Mouse (Mus musculus): ENCODE results near the gene Lyg2.

The Lyg2 gene

DNA sequence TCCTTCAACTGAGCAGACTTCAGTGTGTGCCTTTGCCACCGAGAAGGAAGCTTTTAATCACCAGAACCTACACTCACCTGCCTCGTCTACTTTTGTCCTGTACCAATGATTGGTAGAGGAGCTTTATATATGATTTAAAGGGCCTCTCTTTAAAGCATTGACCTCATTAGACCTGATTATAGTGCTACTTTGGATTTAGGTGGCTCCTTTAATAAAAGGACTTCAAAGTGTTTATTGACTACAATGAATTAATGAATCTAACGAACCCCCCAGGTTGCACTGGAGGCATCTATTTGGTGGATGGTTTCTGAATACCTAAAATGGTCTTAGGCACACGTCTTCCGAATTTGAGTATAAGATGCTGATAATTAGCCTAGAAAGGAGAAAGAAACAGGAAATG, at the start of gene Lyg2:
Gene Lyg2 (minus strand): TSS at position 101 of the 400 bp plus-strand sequence.
- no peak for DNase-seq

DNA sequence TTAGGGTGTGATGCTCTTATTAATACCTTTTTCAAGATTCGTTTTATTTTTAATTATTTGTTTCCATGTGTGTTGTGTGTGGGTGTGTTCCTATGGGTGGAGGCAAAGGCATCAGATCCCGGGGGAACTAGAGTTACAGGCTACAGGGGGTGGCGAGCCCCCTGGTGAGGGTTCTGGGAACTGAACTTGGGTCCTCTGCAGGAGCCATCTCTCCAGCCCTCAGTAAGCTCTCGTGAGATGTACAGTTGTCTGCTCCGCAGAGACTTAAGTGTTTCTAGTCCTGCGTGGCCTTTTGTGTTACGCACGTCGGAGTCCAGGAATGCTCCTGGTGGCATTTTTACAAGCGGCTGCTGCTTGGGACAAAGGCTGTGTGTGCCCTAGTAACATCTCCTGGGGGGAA, 49.3 kb upstream of the Lyg2 start:
- no peak for DNase-seq

DNA sequence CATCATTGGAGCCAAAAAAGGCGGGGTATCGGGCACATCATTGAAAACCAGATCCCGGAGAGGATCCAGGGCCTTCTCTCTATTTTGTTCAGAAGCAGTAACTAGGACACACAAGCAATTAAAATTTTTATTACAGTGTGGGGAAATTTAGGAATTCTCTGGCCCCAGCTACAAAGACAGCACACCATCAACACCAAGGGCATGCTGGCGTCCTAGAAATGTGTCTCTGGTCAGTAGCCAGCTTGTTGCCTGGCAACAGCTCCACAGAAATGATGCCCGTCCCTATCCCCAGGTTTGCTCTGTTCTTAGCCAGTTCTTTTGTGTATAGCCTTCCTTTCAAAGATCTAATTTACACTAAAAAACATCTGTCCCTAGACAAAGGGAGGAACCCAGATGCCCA, 43.2 kb upstream of the Lyg2 start:
- DNase-seq, result peak; percentile 21 to 23

DNA sequence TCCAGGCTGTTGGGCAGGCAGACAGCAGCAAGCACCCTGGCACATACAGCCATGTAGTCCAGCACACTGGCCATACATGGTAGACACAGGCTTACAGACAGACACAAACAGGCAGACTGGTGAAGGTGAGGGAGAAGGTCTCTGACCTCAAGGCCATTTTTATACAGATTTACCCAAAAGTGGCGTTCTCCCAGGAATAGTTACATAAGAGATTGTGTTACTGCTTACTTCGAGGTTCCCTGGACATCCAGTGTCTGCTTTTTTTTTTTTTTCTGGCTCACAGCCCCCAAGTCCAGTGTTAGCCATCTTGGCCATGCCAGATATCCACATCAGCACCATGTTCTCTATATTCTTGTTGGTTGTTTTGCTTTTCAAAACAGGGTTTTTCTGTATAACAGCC, 42.2 kb upstream of the Lyg2 start:
- DNase-seq, result no peak

DNA sequence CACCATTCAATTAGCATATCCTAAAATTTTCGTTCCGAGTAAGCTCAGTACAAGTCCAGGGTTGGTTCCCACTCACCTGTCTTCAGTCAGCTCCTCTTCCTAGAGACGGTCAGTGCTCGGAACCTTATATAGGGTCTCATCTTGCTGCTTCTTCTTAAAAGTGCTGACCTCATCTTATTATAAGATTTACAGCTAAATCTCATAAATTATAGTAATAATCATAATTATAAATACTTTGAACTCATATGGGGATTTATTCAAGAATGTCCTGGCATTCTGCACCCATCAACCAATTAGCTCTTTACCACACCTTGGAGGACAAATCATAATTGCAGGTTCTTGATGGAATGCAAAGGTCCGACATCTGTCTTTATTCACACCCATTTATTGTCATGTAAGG, 41.4 kb upstream of the Lyg2 start, which contains the start of gene Lyg1:
Gene Lyg1 (minus strand): TSS at position 101 of the 400 bp plus-strand sequence.
- DNase-seq, result no peak

DNA sequence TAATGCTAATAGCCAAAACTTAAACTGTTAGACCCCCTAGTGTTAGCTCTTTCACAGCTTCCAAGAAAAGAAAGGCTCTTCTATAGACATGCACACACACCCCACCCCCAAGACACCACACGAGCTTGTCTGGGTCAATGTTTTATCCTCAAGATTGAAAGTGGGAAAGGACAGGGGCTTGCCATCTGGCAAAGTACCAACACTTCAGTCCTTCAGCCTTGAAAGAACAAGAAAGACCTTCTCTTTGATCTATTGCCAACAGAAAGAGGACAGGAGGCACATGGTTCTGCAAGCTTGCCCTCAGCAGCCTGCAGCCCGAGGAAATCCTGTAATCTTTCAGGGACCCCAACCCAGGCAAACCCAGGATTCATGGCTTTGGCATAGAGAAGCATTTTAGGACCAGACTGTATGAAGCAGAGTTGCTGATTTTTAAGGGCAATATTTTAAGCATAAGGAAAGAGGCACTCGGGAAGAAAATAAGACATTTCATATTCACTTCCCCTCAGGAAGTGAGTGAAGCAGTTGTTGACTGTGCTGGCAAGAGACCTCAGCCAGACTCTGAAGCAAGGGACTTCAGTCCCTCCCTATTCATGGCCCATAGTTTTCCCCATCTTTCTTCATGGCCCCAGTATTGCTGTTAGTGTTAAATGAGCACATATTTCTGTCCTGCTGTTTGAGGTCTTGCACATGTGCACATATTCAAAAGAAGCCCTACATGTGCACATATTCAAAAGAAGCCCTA, 40.6 kb upstream of the Lyg2 start:
- no peak for DNase-seq

DNA sequence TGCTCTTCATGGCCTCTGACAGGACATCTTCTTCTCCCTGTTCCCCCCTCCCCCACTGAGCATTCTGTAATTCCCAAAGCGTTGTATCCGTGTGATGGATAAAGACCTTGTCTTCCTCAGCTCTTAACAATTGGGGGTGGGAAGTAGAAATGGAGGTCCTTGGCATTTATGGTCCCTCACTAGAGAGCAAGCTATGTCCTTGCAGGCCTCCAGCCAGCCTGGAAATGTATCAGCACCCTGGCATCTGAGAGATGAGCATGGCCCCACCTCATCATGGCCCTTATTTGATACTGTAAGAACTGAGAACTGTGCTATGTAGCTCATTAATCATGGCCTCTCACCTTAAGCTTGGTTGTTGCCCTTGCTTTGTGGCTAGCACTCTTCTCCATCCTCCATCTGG, 39.0 kb upstream of the Lyg2 start:
- no peak for DNase-seq

DNA sequence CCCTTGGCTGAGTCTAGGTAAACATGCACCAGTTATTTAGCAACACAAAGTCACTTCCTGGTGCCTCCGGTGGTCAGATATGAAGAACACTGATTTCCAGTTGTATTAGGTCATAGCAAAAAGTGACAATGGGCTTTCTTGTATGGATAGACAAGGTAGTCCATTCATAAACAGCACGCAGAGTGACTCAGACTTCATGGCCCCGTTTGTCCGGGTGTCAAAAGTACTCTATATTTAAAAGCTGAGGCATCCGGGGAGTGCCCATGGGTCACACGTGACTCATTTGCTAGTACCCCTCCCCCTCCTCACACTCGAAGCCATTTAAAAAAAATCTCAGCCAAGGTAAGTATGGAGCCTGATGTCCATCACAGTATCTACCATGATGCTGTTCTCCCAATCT, 38.5 kb upstream of the Lyg2 start:
- no peak for DNase-seq

DNA sequence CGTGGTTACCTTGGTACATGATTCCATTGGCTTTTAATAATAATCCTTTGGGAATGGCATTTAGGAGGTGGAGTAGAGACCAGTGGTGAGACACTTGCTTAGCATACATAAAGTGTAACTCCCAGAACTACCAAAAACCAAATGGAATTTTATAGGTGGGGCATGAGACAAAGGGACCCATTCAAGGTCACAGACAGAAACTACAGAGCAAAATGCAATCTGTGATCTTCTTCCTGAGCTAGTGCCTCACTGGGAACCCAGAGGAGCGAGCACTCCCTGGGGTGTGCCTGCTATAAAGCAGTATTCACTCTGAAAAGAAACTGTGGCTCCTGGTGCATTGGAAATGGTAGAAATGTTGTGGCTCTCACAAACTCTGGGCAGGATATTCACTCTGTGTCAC, 32.6 kb upstream of the Lyg2 start:
- DNase-seq, result no peak

DNA sequence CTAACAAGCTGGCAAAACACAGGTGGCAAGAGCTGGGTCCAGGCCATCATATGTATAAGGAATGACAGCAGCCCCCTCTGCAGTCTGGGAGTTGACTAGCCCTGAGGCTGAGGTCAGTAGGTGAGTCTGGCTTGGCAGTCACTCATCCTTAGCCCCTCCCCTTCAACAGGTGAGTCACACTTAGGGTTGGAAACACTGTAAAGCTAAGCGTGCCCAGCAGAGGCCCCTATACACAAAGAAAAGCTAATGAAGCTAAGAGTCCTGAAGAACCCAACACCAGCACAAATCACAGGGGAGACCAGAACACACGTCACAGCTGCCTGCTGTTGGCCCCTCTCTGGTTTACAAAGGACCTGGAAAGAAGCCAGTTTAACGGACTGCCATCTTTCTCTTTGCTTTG, 15.5 kb upstream of the Lyg2 start:
- no peak for DNase-seq

DNA sequence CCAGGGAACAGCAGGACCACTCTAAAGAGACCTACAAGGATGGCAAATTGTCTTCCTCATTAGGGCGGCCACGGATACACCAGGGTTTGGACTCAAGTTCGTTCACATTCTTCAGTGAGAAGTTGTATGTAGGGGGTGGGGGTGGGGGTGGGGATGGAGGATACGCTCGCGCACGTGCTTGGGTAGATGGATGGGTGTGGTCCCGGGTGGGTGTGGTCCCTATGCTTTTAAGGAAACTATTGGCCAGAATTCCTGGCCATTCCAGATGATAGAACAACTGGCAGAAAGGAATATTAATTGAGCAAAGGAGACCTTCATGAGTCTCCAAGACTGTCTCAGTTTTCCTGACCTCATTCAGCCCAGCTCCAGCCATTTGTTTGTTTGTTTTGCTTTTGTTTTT, 9.7 kb upstream of the Lyg2 start:
- no peak for DNase-seq

DNA sequence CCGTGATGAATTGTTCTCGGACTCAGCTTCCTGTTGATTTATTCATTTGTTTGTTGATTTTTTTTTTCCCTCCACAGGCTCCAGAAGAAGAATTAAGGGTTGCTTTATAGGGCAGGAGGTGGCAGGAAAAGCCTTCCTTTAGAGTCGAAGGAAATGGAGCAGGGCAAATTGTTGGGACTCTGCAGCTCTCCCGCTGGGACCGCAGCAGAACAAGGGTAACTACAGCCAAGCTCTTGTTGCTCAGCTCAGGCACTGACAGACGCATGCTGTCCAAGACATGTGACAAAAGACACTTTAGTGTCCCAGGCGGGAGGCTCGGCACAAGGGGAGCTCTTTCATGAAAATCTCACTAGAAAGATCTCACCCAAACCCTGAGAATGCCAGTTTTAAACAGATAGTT, 6.2 kb upstream of the Lyg2 start:
- DNase-seq, result peak; percentile 32 to 42

DNA sequence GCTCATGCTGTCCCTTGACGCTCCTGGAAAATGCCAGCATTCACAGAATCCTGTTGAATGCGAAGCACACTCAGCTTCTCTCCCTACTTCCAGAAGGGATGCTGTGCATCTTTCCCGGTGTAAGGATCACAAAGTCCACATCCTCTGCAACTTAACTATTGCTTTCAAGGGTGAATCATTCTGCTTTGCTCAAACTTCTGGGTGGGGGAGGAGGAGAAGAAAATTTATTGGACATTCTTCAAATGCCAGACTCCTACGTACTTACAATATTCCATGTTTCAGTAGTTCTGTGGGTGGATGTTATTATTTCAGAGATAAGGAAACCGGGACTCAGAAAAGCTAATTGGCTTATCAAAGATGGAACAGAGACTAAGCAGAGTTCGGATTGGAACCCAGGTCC, 1.8 kb upstream of the Lyg2 start:
- no peak for DNase-seq

DNA sequence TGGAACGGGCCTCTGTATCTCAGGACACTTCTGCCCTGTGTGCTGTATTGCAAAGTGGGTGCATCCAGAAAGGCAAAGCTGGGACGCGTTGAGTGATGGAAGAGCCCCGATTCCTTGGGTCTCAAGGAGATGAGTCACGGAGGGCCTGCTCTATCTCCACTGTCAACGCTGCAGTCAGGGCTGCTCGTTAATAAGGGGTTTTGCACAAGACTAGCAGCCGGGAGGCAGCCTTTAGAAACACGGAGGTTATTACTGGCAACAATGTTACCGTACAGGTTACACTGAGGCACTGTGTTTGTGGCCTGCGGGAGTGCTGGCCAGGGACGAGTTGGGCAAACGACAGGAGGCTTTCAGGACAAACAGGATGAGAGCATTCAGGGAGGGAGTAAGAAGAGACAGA, 1.4 kb upstream of the Lyg2 start:
- no peak for DNase-seq

DNA sequence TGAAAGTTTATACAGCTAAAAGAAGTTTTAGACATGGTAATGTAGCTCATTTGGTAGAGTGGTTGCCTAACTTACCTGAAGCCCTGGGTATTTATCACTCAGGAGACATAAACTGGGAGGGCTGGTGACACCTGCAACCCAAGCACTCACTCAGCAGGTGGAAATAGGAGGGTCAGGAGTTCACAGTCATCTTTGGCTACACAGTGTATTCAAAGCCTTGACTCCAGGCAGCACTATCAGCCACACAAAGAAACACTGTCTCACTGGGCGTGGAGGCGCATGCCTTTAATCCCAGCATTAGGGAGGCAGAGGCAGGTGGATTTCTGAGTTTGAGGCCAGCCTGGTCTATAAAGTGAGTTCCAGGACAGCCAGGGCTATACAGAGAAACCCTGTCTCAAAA, 3.5 kb downstream of the Lyg2 start:
- DNase-seq, result no peak

DNA sequence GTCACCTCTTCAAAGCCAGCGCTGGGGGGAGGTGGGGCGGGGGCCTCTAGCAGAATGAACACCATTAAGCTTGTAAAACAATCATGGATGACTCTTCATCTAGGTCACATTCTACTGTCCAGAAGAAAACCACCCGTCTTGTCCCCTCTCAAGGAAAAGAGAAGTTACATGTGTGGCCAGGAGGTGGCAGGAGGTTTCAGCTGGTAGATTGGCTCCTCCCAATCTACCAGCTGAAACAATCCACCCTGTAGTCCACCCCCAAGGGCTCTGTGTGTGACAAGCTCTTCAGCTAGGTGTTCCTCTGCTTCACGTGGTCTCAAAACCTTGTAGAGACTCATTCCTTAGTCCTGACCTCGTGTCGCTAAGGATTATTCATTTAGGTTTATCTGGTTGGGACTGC, 13.1 kb downstream of the Lyg2 start:
- no peak for DNase-seq

DNA sequence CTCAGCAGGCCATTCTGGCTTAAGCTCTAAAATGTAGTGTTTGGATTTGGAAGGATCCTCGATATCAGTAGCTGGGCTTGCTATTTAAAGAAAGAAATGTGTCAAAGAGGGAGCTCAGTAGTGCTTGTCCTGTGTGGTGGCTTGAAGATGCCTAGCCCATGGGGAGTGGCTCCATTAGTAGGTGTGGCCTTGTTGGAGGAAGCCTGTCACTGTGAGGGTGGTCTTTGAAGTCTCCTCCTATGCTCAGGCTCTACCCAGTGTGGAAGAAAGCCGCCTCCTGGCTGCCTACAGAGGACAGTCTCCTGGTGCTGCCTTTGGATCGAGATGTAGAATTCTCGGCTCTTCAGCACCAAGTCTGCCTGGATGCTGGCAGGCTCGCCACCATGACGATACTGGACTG, 16.0 kb downstream of the Lyg2 start:
- no peak for DNase-seq

DNA sequence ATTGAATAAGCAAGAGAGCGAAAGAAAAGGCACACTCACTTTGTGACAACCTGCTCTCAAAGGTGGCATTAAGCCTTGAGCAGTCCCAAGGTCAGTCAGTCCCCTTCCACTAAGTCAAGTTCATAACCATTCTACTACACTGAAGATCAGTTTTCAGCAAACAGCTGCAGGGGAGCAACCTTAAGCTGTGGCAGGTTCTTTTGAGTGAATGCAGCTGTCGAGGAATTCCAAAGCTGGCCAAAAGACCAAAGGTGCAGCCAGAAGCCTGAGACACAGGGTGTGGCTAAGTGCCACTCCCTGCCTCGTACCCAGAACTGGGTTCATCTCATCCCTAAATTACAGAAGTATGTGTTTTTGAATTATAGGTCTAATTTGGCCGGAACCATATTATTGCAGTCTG, 16.5 kb downstream of the Lyg2 start:
- no peak for DNase-seq

DNA sequence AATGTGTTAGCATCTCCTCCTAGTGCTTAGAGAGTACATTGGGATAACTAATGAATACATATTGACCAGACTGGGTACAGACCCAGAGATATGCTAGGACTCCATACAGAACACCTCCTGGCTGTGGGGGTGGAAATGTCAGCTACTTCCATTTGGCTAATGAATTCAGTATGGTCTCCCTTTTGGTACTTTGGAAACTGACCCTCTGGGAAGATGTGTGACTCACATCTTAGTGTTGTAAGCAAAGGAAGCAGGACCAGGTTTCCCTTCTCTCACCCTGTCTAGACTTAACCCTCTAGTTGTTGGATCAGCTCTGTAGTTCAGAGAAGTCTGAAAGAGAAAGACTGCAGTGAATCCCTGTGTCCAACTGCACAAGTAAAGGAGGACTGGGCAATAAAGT, 21.7 kb downstream of the Lyg2 start:
- DNase-seq, result no peak

DNA sequence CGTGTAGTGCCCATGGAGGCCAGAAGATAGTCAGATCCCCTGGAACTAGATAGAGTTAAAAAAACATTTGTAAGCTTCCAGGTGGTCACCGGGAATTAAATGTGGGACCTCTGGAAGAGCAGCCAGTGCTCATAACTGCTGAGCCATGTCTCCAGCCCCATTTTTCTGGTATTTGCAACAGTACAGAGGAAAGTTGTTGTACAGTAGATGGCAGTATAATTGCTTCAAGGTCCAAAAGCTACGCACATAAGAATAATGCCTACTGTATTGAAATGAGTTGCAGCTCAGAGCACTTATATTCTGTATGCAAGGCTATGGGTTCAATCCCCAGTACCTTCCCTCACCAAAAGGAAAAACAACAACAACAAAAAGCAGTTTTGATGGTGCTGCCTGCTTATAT, 24.9 kb downstream of the Lyg2 start:
- no peak for DNase-seq

DNA sequence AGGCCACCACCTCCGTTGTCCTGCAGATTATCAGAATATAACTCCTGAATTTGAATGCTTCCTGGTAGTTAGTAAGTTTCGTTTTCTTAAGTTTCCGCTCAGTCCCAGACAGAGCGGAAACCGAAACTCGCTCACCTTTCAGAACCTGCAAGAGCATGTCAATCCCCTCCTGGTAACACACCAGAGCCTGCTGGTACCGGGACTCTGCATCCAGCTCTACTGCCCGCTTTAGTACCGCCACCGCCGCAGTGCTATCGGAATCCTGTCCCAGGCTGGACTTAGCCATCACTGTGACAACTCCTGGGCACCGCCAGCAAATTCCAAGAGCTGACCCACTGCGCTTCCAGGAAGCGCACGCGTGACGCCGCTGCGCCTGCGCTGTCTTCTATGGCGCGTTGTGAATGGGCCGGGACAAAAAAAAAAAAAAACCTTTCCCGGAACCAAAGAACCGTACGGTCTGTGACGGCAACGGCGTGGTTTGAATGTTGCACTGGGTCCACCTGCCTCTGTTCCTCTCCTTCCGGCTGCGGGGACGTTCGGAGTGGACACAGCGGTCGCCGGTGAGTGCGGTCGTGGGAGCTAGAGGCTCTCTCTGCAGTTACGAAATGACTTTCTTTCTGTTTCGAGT, 26.2 kb downstream of the Lyg2 start, which contains the start of the genes Mitd1 and Mrpl30:
Gene Mitd1 (minus strand): TSS at position 387 of the 628 bp plus-strand sequence.
Gene Mrpl30 (plus strand): TSS at position 453 of the 628 bp plus-strand sequence.
- DNase-seq, result peak; percentile 90 to 97

DNA sequence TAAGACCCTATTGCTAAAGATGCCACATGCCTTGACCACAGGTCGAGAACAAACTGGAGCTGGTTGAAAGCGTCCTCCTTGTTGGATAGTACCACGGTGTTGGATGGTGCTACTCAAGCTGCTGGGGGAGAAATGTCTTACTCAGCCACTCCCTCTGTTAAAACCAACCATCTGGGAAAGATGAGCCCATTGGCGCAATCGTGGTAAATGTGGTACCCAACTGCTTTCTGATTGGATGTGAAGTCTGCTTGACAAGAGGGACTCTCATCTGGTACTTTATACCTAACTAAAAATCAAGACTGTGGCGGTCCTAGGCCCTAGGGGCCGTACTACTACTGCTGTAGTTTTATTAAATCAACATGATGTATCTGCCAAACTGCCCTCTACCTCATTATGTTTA, 27.1 kb downstream of the Lyg2 start:
- DNase-seq, result no peak

DNA sequence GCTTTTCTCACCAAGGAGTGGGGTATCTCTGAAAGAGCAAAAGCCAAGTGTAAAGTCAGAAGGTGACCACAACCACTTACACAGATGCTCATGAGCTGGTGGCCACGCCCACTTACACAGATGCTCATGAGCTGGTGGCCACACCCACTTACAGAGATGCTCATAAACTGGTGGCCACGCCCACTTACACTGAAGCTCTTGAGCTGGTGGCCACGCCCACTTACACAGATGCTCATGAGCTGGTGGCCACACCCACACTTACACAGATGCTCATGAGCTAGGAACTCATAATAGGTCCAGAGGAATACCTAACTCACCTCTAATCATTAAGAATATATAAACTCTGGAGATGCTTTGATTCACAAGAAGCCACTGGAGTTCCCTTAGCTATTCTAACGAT, 31.8 kb downstream of the Lyg2 start:
- DNase-seq, result no peak

DNA sequence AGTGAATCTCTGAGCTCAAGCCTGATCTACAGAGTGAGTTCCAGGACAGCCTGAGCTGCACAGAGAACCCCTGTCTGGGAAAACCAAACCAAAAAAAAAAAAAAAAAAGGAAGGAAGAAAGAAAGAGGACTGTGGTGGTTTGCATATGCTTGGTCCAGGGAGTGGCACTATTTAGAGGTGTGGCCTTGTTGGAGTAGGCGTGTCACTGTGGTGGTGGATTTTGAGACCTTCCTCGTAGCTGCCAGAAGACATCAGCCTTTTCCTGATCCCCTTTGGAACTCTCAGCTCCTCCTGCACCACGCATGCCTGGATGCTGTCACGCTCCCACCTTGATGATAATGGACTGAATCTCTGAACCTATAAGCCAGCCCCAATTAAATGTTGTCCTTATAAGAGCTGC, 32.9 kb downstream of the Lyg2 start:
- DNase-seq, result no peak
